Mouse (Mus musculus): ENCODE measurements around the gene Usp51. TPM values are rescaled to one million over a fixed set of nuclear protein-coding genes. Genes with fewer than 3 reads are reported as not detected.

Gene Usp51
- not detected for polyA plus RNA-seq (2012; fragmentation: generic; extraction: Trizol)

DNA sequence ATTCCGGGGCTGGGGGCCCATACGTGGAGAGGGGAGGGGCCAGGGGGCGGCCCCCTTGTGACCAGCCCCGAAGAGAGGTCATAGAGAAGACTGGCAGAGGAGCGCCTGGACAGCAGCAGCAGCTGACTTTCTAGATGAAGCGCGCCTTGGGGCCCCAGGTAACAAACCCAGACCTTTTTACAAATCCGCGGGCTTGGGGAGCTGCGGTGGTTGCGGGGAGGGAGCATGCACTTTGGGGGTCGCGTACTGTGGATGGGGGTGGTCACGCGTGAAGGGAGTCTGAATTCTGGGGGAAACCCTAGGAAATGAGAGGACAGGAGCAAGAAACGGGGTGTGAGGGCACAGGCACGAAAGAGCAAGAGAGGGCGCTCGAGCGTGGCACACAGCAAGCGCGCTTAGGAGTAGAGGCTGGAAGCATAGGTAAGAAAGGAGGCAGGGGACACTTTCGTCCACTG, at the start of gene Usp51:
Gene Usp51 (plus strand): TSS at position 83 of the 455 bp plus-strand sequence.

DNA sequence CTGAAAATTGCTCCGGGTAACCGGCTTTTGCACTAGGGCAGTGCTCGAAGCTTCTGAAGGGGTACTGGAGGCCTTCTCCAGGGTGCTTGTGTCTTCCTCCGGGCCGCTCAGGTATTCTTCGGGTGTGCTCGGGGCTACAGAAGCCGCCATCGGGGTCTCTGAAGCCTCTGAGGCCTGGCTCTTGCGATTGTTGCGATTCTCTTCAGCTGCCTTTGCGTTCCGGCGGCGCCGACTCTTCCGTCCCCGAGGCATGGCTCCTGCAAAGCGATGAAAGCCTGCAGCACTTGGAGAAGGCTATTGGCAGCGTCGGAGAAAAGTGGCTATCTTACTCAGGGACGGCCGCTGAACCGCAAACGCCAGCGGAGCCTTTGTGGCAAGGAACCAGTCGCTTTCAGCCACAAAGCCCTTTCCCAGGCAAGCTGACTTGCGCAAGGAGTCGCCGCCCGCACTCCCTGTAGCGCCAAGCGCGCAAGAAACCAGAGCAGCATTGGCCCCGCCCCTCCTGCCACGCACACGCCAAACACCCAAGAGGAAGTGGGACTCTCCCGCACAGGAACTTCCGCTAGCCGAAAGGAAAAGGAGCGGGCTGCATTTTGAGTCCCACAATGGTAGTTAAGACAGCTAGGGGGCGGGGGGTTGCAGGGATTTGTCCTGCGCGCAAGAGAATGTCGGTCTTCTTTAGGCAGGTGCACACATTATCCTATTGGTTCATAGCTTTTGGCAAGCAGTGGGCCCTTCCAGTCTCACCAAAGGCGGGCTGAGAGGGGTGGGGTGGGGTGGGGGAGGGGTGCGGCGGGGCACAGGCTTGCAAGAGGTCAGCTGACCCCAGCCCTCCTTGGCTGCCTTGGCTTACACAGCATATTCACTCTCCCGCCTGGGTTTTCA, 31.1 kb downstream of the Usp51 start, which contains the start of gene Mageh1:
Gene Mageh1 (minus strand): TSS at position 489 of the 885 bp plus-strand sequence.

Other genes with a start within 250 kb of the Usp51 start
- gene Shroom2, start 237.0 kb upstream of the Usp51 start, polyA plus RNA-seq (2012; fragmentation: generic; extraction: Trizol) = not detected
- not detected for gene Gpr143, start 224.5 kb upstream of the Usp51 start, polyA plus RNA-seq (2012; fragmentation: generic; extraction: Trizol)
- under 1 TPM in 1 of 2 experiments, not detected in 1; 0.27 TPM for gene Mageh1, start 31.1 kb downstream of the Usp51 start, polyA plus RNA-seq (2012; fragmentation: generic; extraction: Trizol)
- gene Foxr2, start 112.3 kb downstream of the Usp51 start, polyA plus RNA-seq (2012; fragmentation: generic; extraction: Trizol) = not detected
- gene Rragb, start 133.5 kb downstream of the Usp51 start, polyA plus RNA-seq (2012; fragmentation: generic; extraction: Trizol) = 1 to 10 TPM in 1 of 2 experiments, under 1 TPM in 1; 0.95 to 6.5 TPM
- gene Klf8, start 231.0 kb downstream of the Usp51 start, polyA plus RNA-seq (2012; fragmentation: generic; extraction: Trizol) = under 1 TPM; 0.05 to 0.48 TPM

All from C3H10T1/2 (cell line).